Mouse (Mus musculus): ENCODE measurements around the gene Fam117a. TPM values are rescaled to one million over a fixed set of nuclear protein-coding genes. Genes with fewer than 3 reads are reported as not detected.

Gene Fam117a
- polyA plus RNA-seq (2017; shearing (Covaris generic)): 10 to 100 TPM; 21.1 to 26.9 TPM

- ATAC-seq: peak; percentile 91
Measured at GRCm38 (mm10) chr11:95336568-95337128, at the start of gene Fam117a. Gene Fam117a (plus strand): TSS chr11:95337018.

DNA sequence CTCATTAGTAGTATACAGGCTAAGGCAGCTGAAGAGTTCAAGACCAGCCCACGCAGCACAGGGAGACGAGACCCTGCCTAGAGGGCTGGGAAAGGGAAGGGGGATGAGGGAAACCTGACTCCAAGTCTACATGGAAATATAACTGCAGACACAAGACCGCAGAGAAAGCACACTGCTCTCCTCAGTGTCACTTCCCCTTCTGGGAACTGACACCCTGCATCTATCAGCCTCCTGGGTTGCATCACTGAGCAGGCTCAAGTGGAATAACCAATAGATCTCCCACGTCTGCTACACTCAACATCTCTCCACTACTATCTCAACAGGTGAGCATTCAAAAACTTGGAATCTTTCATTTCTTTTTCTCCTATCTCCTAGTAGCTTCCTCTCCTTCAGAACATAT is 44.8 kb upstream of the Fam117a start:
- ATAC-seq: no peak

DNA sequence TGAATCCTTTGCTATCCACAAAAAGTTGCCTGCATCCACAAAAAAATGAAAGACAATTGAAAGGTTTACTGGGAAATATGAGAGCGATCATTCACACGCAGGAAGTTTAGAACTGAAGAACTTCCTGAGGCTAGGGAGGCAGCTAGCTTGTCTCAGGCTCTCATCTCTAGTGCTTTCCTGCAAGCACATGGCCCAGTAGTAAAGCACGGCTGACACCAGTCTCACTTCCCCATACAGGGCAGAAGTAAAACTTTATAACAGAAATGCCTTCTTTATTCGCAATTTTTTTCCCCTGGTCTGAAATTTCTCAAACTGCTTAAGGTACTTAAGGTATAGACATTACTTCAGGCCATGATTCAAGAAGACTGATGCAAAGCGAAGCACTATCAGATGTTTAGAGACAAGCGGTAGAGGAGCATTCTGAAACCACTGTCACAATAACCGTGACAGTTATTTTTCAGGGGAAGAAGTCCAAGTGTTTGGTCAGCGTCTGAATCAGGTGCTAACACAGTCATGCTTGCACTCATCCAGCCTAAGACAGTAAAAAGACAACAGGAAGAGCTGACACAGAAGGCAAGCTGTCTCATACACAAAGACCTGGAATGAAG is 43.7 kb upstream of the Fam117a start:
- ATAC-seq: no peak

DNA sequence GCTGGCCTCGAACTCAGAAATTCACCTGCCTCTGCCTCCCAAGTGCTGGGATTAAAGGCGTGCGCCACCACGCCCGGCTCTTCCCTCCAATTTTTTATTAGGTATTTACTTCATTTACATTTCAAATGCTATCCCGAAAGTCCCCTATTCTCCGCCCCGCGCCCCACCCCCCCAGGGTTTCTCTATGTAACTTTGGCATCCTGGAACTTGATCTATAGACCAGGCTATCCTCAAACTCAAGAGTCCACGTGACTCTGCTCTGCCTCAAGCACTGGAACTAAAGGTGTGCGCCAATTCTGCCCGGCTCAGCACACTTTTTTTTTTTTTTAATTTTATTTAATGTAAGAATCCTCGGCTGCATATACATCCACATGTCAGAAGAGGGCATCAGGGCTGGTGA is 41.1 kb upstream of the Fam117a start:
- ATAC-seq: no peak

GRCm38 (mm10) chr11:95298146-95298545 is 38.7 kb upstream of the Fam117a start:
- ATAC-seq: peak; percentile 69

- no peak for ATAC-seq
Measured at GRCm38 (mm10) chr11:95299886-95300285, 36.9 kb upstream of the Fam117a start.

- ATAC-seq: no peak
Measured at GRCm38 (mm10) chr11:95301772-95302171, 35.0 kb upstream of the Fam117a start.

DNA sequence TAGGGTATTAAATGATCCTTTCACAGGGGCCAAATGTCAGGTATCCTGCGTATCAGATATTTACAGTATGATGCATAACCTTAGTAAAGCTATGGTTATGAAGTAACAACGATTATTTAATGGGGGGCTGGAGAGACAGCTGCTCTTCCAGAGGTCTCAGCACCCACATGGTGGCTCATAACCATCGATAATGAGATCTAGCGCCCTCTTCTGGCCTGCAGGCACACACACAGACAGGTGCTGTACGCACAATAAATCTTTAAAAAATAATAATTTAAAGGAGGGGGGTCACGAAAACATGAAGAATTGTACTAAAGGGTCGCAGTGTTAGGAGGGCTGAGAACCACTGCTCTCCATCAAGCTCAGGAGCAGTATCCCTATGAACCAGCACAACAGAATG is 31.2 kb upstream of the Fam117a start:
- no peak for ATAC-seq

DNA sequence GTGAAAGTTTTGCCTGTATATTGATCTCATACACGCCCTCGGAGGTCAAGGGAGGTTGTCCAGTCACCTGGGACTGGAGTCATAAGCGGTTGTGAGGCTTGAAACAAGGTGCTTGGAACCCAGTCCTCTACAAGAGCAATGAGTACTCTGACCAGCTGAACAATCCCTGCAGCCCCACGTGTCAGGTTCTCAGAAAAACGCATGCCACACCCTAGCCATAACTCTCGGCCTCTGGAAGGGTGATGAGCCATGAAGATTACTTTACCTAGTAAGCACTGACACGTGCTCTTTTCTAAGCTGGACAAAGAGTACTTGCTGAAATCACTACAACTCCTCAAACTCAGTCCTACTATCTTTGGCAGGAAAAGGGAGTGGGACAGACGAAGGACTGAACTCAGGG is 29.3 kb upstream of the Fam117a start:
- no peak for ATAC-seq

DNA sequence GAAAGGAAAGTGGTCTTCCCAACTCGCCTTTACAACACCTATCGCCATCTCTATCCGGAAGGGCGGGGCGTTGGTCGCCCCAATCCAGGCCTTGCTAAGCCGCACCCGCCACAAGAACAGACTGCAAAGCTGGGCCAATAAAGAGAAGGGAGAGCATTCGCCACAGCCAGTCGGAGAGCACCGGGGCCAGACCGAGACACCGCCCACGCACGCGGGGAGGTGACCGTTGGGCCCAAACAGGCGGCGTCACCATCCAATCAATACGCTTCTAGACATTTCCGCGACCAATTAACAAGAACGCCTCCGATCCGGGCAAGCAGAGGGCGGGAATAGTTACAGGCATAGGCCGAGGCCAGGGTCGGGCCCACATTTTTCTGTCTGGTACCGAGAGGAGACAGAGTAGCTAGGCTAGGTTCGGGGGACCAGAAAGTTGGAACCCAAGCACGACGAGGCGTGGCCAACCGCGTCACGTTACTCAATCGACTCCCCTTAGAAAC is 27.3 kb upstream of the Fam117a start:
- ATAC-seq: peak; percentile 79

- peak; percentile 86 for ATAC-seq
Measured at GRCm38 (mm10) chr11:95310007-95310647, 26.7 kb upstream of the Fam117a start, which contains the start of gene Kat7. Gene Kat7 (minus strand): TSS chr11:95310246.

GRCm38 (mm10) chr11:95310648-95311424 is 26.0 kb upstream of the Fam117a start:
- no peak for ATAC-seq

DNA sequence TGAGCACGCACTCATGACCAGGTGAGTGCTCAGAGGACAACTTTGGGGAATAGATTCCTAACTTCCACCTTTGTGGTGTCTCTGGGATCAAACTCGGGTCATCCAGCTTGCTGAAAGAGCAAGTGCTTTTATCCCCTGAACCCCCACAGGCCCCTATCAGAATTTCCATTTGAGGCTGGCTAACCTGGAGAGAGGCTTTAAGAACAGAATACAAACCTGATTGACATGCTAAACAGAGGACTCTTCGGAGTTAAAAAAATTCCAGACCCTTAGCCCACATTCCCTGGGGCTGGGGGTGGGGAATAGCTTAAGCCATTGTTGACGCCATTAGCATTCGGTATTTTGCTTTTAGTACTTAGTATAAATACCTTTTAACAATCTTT is 25.4 kb upstream of the Fam117a start:
- no peak for ATAC-seq

- ATAC-seq: no peak
Measured at GRCm38 (mm10) chr11:95315215-95315955, 21.4 kb upstream of the Fam117a start.

GRCm38 (mm10) chr11:95318116-95318515 is 18.7 kb upstream of the Fam117a start:
- ATAC-seq: no peak

DNA sequence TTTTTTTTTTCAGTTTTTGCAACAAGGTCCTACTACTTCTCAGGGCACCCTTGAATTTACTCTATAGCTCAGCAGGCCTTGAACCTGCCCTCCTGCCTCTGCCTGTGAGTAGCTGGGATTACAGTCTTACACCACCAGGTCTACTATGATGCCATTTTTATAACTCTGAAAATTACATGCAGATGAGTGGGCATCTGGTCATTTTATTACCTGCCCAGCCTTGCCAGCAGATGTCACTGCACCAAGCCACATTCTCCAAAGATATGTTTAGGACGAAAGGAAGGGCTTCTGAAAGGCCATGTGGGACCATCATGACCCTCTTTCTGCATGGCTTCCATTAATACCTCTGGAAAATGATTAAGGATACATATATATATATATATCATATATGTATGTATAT is 17.3 kb upstream of the Fam117a start:
- no peak for ATAC-seq

- ATAC-seq: no peak
Measured at GRCm38 (mm10) chr11:95320010-95320409, 16.8 kb upstream of the Fam117a start.

- no peak for ATAC-seq
Measured at GRCm38 (mm10) chr11:95324181-95324580, 12.6 kb upstream of the Fam117a start.

DNA sequence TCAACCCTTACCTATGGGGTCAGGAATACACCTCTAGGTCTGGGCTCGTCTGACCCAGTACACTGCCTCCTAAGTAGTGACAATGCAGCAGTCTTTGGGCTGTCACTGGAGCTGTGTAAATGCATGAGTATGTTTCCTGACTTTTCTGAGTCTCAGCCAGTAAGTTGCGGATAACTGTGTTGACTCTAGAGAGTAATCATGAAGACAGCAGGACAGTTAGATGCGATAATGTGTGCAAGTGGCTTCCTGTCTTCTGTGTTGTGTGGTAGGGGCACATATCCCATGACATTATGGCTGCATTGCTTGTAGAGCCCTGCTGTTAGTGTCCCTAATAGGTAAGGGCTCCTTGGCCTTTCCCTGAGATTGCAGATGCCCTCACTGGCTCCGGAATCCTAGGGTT is 11.0 kb upstream of the Fam117a start:
- ATAC-seq: no peak

DNA sequence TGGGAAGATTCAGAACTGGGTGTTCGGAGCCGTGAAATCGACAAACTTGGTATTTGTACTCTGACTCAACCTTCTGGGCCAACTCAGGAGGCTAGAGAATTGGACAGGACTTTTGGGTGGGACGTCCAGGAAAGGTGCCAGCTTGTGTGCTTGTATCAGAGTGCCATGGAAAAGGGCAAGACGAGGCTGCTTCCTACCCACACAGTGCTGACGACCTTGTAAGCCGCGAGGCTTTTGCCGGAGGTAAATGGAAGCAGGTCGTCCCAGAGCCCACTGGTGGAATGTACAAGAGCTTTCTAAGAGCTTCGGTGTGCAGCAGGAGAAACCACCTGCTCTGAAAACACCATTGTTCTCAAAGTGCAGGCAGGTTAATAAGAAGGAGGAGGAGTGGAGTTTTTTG is 10.6 kb upstream of the Fam117a start:
- ATAC-seq: no peak

- no peak for ATAC-seq
Measured at GRCm38 (mm10) chr11:95328629-95329028, 8.2 kb upstream of the Fam117a start.

DNA sequence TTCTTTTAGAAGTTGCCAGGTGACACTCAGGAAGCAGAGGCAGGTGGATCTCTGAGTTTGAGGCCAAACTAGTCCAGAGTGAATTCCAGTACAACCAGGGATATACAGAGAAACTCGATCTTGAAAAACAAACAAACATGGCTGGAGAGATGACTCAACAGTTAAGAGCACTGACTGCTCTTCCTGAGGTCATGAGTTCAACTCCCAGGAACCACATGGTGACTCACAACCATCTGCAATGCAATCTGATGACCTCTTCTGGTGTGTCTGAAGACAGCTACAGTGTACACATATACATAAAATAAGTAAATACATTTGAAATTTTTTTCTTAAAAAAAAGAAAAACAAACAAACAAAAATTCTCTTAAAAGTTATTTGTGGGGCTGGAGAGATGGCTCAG is 6.2 kb upstream of the Fam117a start:
- ATAC-seq: no peak

GRCm38 (mm10) chr11:95333209-95333608 is 3.6 kb upstream of the Fam117a start:
- ATAC-seq: peak; percentile 49

Data from CD4-positive, CD25-positive, alpha-beta regulatory T cell, adult 4 months (primary cell).